ENCODE assay signal across 8 mouse cellular contexts in genomic region chr19:34474991-34475971, GRCm38 (mm10). TPM values are rescaled to one million over a fixed set of nuclear protein-coding genes. Genes with fewer than 3 reads are reported as not detected.
DNase-seq lines count a peak whose midpoint lies in the region; ATAC-seq and TF ChIP-seq lines count a peak whose summit lies in the region.

Gene Ch25h (minus strand): TSS chr19:34475164.

- peak; percentile 47 for ATAC-seq in cerebellum, adult (ENCODE audit: insufficient number of reproducible peaks, low FRiP score, low TSS enrichment)
- peak; percentile 87 for ATAC-seq in hindbrain, embryonic 16.5 days
- ATAC-seq in limb, embryonic 14.5 days (ENCODE audit: low FRiP score, low read depth) = peak; percentile 80
- ATAC-seq in midbrain, embryonic 12.5 days (ENCODE audit: low FRiP score, low read depth) = peak; percentile 89

- peak within 1 kb of the TSS; percentile 49 for H3K9ac ChIP-seq in hindbrain, embryonic 16.5 days (ENCODE audit: low read depth, low read length)
- peak within 1 kb of the TSS; percentile 48 for H3K9ac ChIP-seq in limb, embryonic 14.5 days (ENCODE audit: low read depth, low read length, severe bottlenecking)
- peak within 1 kb of the TSS; percentile 41 for H3K9ac ChIP-seq in midbrain, embryonic 12.5 days (replicated peaks)

- no peak for TF ChIP-seq POLR2A in limb, embryonic 14.5 days (IDR thresholded peaks at IDR 0.05; ENCODE audit: borderline replicate concordance, extremely low read depth, insufficient read depth, insufficient read length)
- TF ChIP-seq POLR2A in small intestine, adult 2 months (IDR thresholded peaks at IDR 0.05; ENCODE audit: low read depth, low read length) = no peak

- peaks cover 9% of the 10 kb centered on the region for H3K4me1 ChIP-seq in hindbrain, embryonic 16.5 days (ENCODE audit: control insufficient read depth, insufficient read depth, low read depth, low read length)
- peaks cover 9% of the 10 kb centered on the region; the same call in 1 of the 2 replicates for H3K4me1 ChIP-seq in limb, embryonic 14.5 days (ENCODE audit: control insufficient read depth, insufficient read depth, low read length)
- peaks cover 9% of the 10 kb centered on the region for H3K4me1 ChIP-seq in midbrain, embryonic 12.5 days
- peaks cover 7% of the 10 kb centered on the region for H3K4me1 ChIP-seq in small intestine, adult 2 months (ENCODE audit: control insufficient read depth, insufficient read depth, insufficient read length, low read length)

- no peak for TF ChIP-seq CTCF in small intestine, adult 2 months (IDR thresholded peaks at IDR 0.05; ENCODE audit: extremely low read depth, insufficient read length, insufficient replicate concordance, low read depth, low read length)

- DNase-seq in cerebellum, adult 11 months = no peak
- peak; percentile 37 for DNase-seq in brain, embryonic 18.5 days (ENCODE audit: low read depth, low spot score)
- peak; percentile 33 for DNase-seq in gastrocnemius, postnatal 10 days
- DNase-seq in limb, embryonic 14.5 days (ENCODE audit: low spot score) = peak; percentile 74

- H3K27ac ChIP-seq in hindbrain, embryonic 16.5 days (ENCODE audit: low read depth, low read length) = no peak within 1 kb of the TSS
- no peak within 1 kb of the TSS for H3K27ac ChIP-seq in limb, embryonic 14.5 days (replicated peaks; ENCODE audit: low read depth, low read length)
- no peak within 1 kb of the TSS for H3K27ac ChIP-seq in midbrain, embryonic 12.5 days (replicated peaks)
- peak within 1 kb of the TSS; percentile 35 for H3K27ac ChIP-seq in small intestine, adult 2 months (ENCODE audit: insufficient read depth, low read depth, low read length)

- H3K4me3 ChIP-seq in hindbrain, embryonic 16.5 days (ENCODE audit: low read length) = peak within 1 kb of the TSS; percentile 62
- H3K4me3 ChIP-seq in limb, embryonic 14.5 days (replicated peaks; ENCODE audit: low read length) = peak within 1 kb of the TSS; percentile 44
- H3K4me3 ChIP-seq in midbrain, embryonic 12.5 days = peak within 1 kb of the TSS; percentile 58
- peak within 1 kb of the TSS; percentile 70 for H3K4me3 ChIP-seq in small intestine, adult 2 months (ENCODE audit: low read depth, low read length)

- no peaks in the 10 kb centered on the region for H3K9me3 ChIP-seq in hindbrain, embryonic 16.5 days (ENCODE audit: control insufficient read depth, low read length)
- H3K9me3 ChIP-seq in limb, embryonic 14.5 days (ENCODE audit: control insufficient read depth, low read length) = no peaks in the 10 kb centered on the region
- no peaks in the 10 kb centered on the region for H3K9me3 ChIP-seq in midbrain, embryonic 12.5 days

- 2% methylated on average over 35 of the region's 35 CpGs for WGBS in hindbrain, embryonic 16.5 days
- 3% methylated on average over 35 of the region's 35 CpGs for WGBS in limb, embryonic 14.5 days
- under 1% methylated on average over 35 of the region's 35 CpGs for WGBS in midbrain, embryonic 12.5 days
- WGBS in small intestine, adult 2 months = 3% methylated on average over 35 of the region's 35 CpGs

- H3K36me3 ChIP-seq in hindbrain, embryonic 16.5 days (ENCODE audit: control insufficient read depth, insufficient read depth, low read length) = no peaks in the 10 kb centered on the region
- no peaks in the 10 kb centered on the region for H3K36me3 ChIP-seq in limb, embryonic 14.5 days (ENCODE audit: control insufficient read depth, insufficient read depth, low read length)
- no peaks in the 10 kb centered on the region for H3K36me3 ChIP-seq in midbrain, embryonic 12.5 days
- H3K36me3 ChIP-seq in small intestine, adult 2 months (ENCODE audit: control insufficient read depth, insufficient read depth, low read length) = no peaks in the 10 kb centered on the region

- peak within 1 kb of the TSS; percentile 95 for H3K4me2 ChIP-seq in hindbrain, embryonic 16.5 days (ENCODE audit: low read length)
- peak within 1 kb of the TSS; percentile 97 for H3K4me2 ChIP-seq in limb, embryonic 14.5 days (replicated peaks; ENCODE audit: low read depth, low read length, severe bottlenecking)
- H3K4me2 ChIP-seq in midbrain, embryonic 12.5 days (replicated peaks) = peak within 1 kb of the TSS; percentile 83

- H3K27me3 ChIP-seq in hindbrain, embryonic 16.5 days (replicated peaks; ENCODE audit: control insufficient read depth, insufficient read depth, low read length) = peaks cover 12% of the 10 kb centered on the region
- H3K27me3 ChIP-seq in limb, embryonic 14.5 days (ENCODE audit: control insufficient read depth, insufficient read depth, low read length) = peaks cover 26% of the 10 kb centered on the region
- H3K27me3 ChIP-seq in midbrain, embryonic 12.5 days = peaks cover 49% of the 10 kb centered on the region
- 0 out of 2 replicates have a peak, but pooled peaks cover 11% of the 10 kb centered on the region for H3K27me3 ChIP-seq in small intestine, adult 2 months (ENCODE audit: control insufficient read depth, insufficient read depth, low read length)

RNA-seq across cellular contexts. Expression of gene Ch25h, which starts in this region (rescaled TPM):
- total RNA-seq in gastrocnemius, postnatal 10 days (2021) = under 1 TPM in 1 of 2 experiments, not detected in 1; 0.32 TPM
- polyA plus RNA-seq in hindbrain, embryonic 16.5 days (2015; fragmentation: Nextera tagmentation; extraction: Ambion mirVana) = 0.61 and 0.85 TPM in 2 replicates
- polyA plus RNA-seq in limb, embryonic 14.5 days (2012; rRNA removed) = 42.0 and 51.6 TPM in 2 replicates
- polyA plus RNA-seq in limb, embryonic 14.5 days (2014; fragmentation: Nextera tagmentation; extraction: Ambion mirVana) = 29.3 and 31.3 TPM in 2 replicates
- polyA plus RNA-seq in midbrain, embryonic 12.5 days (2016; fragmentation: Nextera tagmentation; extraction: Ambion mirVana) = 1.5 and 2.3 TPM in 2 replicates
- 6.6 and 7.6 TPM in 2 replicates for polyA plus RNA-seq in small intestine, adult 2 months (2012; rRNA removed)

Comparison
In these comparisons a context has a peak if more than half of its experiments do, and no peak if none do; other contexts are left out.
1. Peak in DNase-seq in gastrocnemius, postnatal 10 days; RNA of the gene not detected or under 1 TPM.
2. Peak in ATAC-seq, H3K4me3 ChIP-seq, H3K9ac ChIP-seq and H3K4me2 ChIP-seq in hindbrain, embryonic 16.5 days; RNA of the gene not detected or under 1 TPM.